Mouse (Mus musculus) myocyte (in vitro differentiated cells): ENCODE measurements around the gene Gm17324. TPM values are rescaled to one million over a fixed set of nuclear protein-coding genes. Genes with fewer than 3 reads are reported as not detected.

Experiments
- H3K27me3 ChIP-seq: one replicate; pipeline ENCODE4 v1.6.1; 2011; ENCODE audit not compliant: control insufficient read depth, insufficient read depth, insufficient read length
- H3K36me3 ChIP-seq: one replicate; pipeline ENCODE4 v1.6.1; 2011; ENCODE audit not compliant: control insufficient read depth, insufficient read depth
- H3K4me2 ChIP-seq: one replicate; pipeline ENCODE4 v1.6.1; 2011; ENCODE audit warnings: low read depth, control low read depth
- H3K4me3 ChIP-seq: one replicate; pipeline ENCODE4 v1.5.1; 2011; ENCODE audit warnings: mild to moderate bottlenecking, control low read depth, moderate library complexity
- H3K79me2 ChIP-seq: one replicate; pipeline ENCODE4 v1.6.1; 2011; ENCODE audit not compliant: control insufficient read depth, insufficient read depth
- H3ac ChIP-seq: one replicate; pipeline ENCODE4 v1.6.1; 2011; ENCODE audit not compliant: control insufficient read depth, insufficient read length
- CEBPB ChIP-seq: IDR thresholded peaks from 2 replicates; pipeline ENCODE4 v1.6.1; 2011; ENCODE audit warnings: mild to moderate bottlenecking, moderate library complexity; ENCODE audit not compliant: poor library complexity, insufficient read depth, severe bottlenecking
- E2F4 ChIP-seq: IDR thresholded peaks from one replicate; pipeline ENCODE4 v1.6.1; 2011; ENCODE audit warnings: mild to moderate bottlenecking, control low read depth, moderate library complexity; ENCODE audit not compliant: insufficient read depth
- MAX ChIP-seq: IDR thresholded peaks from one replicate; pipeline ENCODE4 v1.6.1; 2011; ENCODE audit warnings: low read depth, mild to moderate bottlenecking, control low read depth
- MYOD1 ChIP-seq, 3 experiments: IDR thresholded peaks; one replicate each; pipeline ENCODE4 v1.6.1; 2011; ENCODE audit warnings: control low read depth in 2 of 3, low read depth in 2 of 3, mild to moderate bottlenecking in 2 of 3, moderate library complexity in 1 of 3; ENCODE audit not compliant: insufficient read length in 2 of 3, control insufficient read depth in 1 of 3
- MYOG ChIP-seq, 3 experiments: IDR thresholded peaks; one replicate each; pipeline ENCODE4 v1.6.1; 2011; ENCODE audit warnings: control low read depth in 2 of 3, low read depth in 2 of 3, mild to moderate bottlenecking in 2 of 3; ENCODE audit not compliant: insufficient read length in 2 of 3, control insufficient read depth in 1 of 3, insufficient read depth in 1 of 3
- POLR2A ChIP-seq: IDR thresholded peaks from one replicate; pipeline ENCODE4 v1.6.1; 2011; ENCODE audit warnings: low read depth, mild to moderate bottlenecking, control low read depth, moderate library complexity; ENCODE audit not compliant: insufficient read length
- POLR2AphosphoS2 ChIP-seq: IDR thresholded peaks from one replicate; pipeline ENCODE4 v1.6.1; 2011; ENCODE audit warnings: low read depth, control low read depth; ENCODE audit not compliant: insufficient read length
- REST ChIP-seq: IDR thresholded peaks from one replicate; pipeline ENCODE4 v1.6.1; 2011; ENCODE audit warnings: mild to moderate bottlenecking, control low read depth, moderate library complexity; ENCODE audit not compliant: insufficient read depth, insufficient read length
- SRF ChIP-seq: IDR thresholded peaks from one replicate; pipeline ENCODE4 v1.6.1; 2011; ENCODE audit warnings: low read depth; ENCODE audit not compliant: control insufficient read depth, insufficient read length
- TCF12 ChIP-seq: IDR thresholded peaks from one replicate; pipeline ENCODE4 v1.6.1; 2011; ENCODE audit warnings: mild to moderate bottlenecking, control low read depth; ENCODE audit not compliant: poor library complexity, insufficient read depth, severe bottlenecking
- TCF3 ChIP-seq: IDR thresholded peaks from one replicate; pipeline ENCODE4 v1.6.1; 2011; ENCODE audit warnings: low read depth, control low read depth; ENCODE audit not compliant: insufficient read length
- USF1 ChIP-seq: IDR thresholded peaks from one replicate; pipeline ENCODE4 v1.6.1; 2011; ENCODE audit warnings: low read depth, mild to moderate bottlenecking, control low read depth, moderate library complexity
- polyA plus RNA-seq: library from polyadenylated mRNA; unstranded; fragments of >200 nt; fragmentation: generic; extraction: Trizol; gene quantifications from one replicate; pipeline ENCODE4 v1.2.1, GENCODE M21; 2012; ENCODE audit warnings: missing spikeins

Gm17324 gene
- polyA plus RNA-seq, 1 experiment, result 0.13 TPM

DNA sequence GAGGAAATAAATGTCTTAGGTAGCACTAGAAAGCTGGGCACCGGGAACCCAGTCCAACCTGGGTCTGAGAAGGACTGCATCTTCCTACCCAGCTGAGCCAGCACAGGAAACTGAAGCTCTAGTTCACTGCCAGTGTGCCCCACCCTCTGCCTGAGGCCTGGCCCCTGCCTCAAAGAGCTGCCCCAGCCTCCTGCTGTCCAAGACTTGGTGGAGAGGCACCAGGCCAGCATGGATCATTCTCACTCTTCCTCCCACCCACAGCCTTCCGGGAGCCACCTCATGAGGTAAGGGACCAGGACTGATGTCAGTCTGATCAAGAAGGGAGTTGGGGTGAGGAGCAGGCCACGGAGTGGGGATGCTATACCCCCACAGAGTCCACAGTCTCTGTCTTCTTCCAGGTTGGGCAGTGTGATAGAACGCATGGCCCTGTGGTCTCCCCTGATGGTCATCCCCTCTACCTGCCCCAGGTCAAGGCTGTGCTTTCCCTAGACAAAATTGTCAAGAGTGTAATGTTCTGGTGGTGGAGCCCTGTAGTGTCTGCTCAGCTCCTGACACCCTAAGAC, 19.6 kb downstream of the Gm17324 start:
- H3K79me2 ChIP-seq, result no peaks in the 10 kb centered on the region
- no peak overlapping the region for H3K4me2 ChIP-seq
- no peaks in the 10 kb centered on the region for H3K36me3 ChIP-seq
- no peak overlapping the region for H3K4me3 ChIP-seq
- no peaks in the 10 kb centered on the region for H3K27me3 ChIP-seq
- TF ChIP-seq CEBPB, result no peak
- no peak for TF ChIP-seq MYOD1 (IDR thresholded peaks at IDR 0.05; ENCODE audit: control insufficient read depth in 1 of 3, insufficient read length in 2 of 3, low read depth in 2 of 3)
- no peak for TF ChIP-seq SRF
- TF ChIP-seq TCF12, result no peak
- no peak for TF ChIP-seq MYOG (IDR thresholded peaks at IDR 0.05; ENCODE audit: control insufficient read depth in 1 of 3, insufficient read depth in 1 of 3, insufficient read length in 2 of 3, low read depth in 2 of 3)
- TF ChIP-seq USF1, result no peak
- TF ChIP-seq POLR2AphosphoS2, result no peak
- TF ChIP-seq POLR2A, result no peak
- TF ChIP-seq E2F4, result no peak
- no peak for TF ChIP-seq MAX
- TF ChIP-seq TCF3, result no peak
- no peak for TF ChIP-seq REST
- H3ac ChIP-seq, result no peak overlapping the region

DNA sequence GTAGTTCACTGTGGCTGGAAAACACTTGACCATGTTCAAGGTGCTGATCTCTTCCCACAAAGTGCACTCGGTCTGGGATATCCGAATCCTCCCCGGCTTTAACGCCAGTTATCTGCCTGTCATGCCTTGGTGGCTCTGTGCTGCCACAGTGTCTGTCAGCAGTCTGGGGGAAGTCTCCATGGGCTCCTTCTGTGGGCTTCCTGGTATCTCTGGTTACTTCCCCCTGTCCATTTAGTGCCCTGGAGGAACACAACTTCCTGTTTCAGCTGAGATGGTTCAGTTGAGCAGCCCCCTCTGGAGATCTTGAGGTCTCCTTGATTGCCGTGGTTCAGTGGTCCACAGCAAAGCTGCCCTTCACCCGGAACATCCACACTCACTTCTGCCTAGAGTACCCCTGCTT, 20.4 kb downstream of the Gm17324 start:
- Histone ChIP-seq H3K27me3 (no peaks in the 10 kb centered on the region), H3ac (no peak overlapping the region), H3K36me3 (no peaks in the 10 kb centered on the region), H3K79me2 (no peaks in the 10 kb centered on the region), H3K4me2 (no peak overlapping the region), H3K4me3 (no peak overlapping the region)
- TF ChIP-seq POLR2AphosphoS2, result no peak
- no peak for TF ChIP-seq E2F4
- no peak for TF ChIP-seq CEBPB
- no peak for TF ChIP-seq MYOD1 (IDR thresholded peaks at IDR 0.05; ENCODE audit: control insufficient read depth in 1 of 3, insufficient read length in 2 of 3, low read depth in 2 of 3)
- TF ChIP-seq SRF, result no peak
- TF ChIP-seq TCF3, result no peak
- no peak for TF ChIP-seq POLR2A
- no peak for TF ChIP-seq TCF12
- TF ChIP-seq MYOG (IDR thresholded peaks at IDR 0.05; ENCODE audit: control insufficient read depth in 1 of 3, insufficient read depth in 1 of 3, insufficient read length in 2 of 3, low read depth in 2 of 3), result no peak
- TF ChIP-seq MAX, result no peak
- TF ChIP-seq USF1, result no peak
- no peak for TF ChIP-seq REST

- Histone ChIP-seq H3K27me3 (no peaks in the 10 kb centered on the region), H3ac (no peak overlapping the region), H3K79me2 (no peaks in the 10 kb centered on the region), H3K4me3 (no peak overlapping the region), H3K36me3 (no peaks in the 10 kb centered on the region), H3K4me2 (no peak overlapping the region)
- TF ChIP-seq POLR2AphosphoS2 (no peak), USF1 (no peak)
These were observed 21.2 kb downstream of the Gm17324 start for GRCm38 (mm10) chr9:78427362-78427781.

DNA sequence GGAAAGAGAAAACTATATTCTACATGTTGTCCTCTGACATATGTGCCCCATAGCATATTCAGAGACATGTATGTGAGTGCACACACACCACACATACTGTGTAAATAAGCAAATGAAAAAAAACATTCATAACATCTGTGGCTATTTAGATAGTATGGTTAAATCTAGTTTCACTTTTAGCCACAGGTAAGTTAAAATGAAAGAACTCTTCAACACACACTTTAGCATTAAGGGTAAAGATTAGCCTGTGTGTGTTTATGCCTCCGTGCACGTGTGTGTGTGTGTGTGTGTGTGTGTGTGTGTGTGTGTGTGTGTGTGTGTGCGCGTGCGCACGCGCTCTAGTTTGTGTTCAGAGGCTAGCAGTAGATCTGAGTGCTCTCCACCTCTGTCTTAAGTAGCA, 47.0 kb downstream of the Gm17324 start:
- no peak for TF ChIP-seq TCF3
- no peak for TF ChIP-seq CEBPB
- TF ChIP-seq REST, result no peak
- no peak for TF ChIP-seq MAX
- no peak for TF ChIP-seq MYOG (IDR thresholded peaks at IDR 0.05; ENCODE audit: control insufficient read depth in 1 of 3, insufficient read depth in 1 of 3, insufficient read length in 2 of 3, low read depth in 2 of 3)
- no peak for TF ChIP-seq USF1
- no peak for TF ChIP-seq E2F4
- H3K4me3 ChIP-seq, result no peak overlapping the region
- H3ac ChIP-seq, result no peak overlapping the region
- H3K27me3 ChIP-seq, result no peaks in the 10 kb centered on the region
- no peaks in the 10 kb centered on the region for H3K36me3 ChIP-seq
- no peaks in the 10 kb centered on the region for H3K79me2 ChIP-seq
- H3K4me2 ChIP-seq, result no peak overlapping the region

GRCm38 (mm10) chr9:78400570-78400969, 48.0 kb downstream of the Gm17324 start:
- TF ChIP-seq POLR2A, result no peak
- no peak for TF ChIP-seq USF1
- no peak for TF ChIP-seq POLR2AphosphoS2
- no peak for TF ChIP-seq MAX
- TF ChIP-seq E2F4, result no peak
- no peak for TF ChIP-seq CEBPB
- no peak for TF ChIP-seq MYOD1 (IDR thresholded peaks at IDR 0.05; ENCODE audit: control insufficient read depth in 1 of 3, insufficient read length in 2 of 3, low read depth in 2 of 3)
- no peak for TF ChIP-seq TCF3
- TF ChIP-seq MYOG (IDR thresholded peaks at IDR 0.05; ENCODE audit: control insufficient read depth in 1 of 3, insufficient read depth in 1 of 3, insufficient read length in 2 of 3, low read depth in 2 of 3), result no peak
- TF ChIP-seq TCF12, result no peak
- TF ChIP-seq SRF, result no peak
- TF ChIP-seq REST, result no peak
- Histone ChIP-seq H3K4me3 (no peak overlapping the region), H3K4me2 (no peak overlapping the region), H3K27me3 (no peaks in the 10 kb centered on the region), H3ac (no peak overlapping the region), H3K79me2 (no peaks in the 10 kb centered on the region), H3K36me3 (no peaks in the 10 kb centered on the region)

Other genes starting within 250 kb of the Gm17324 start
- gene Gsta1, start 218.1 kb downstream of the Gm17324 start, polyA plus RNA-seq, result 0.61 TPM
- 0.07 TPM for gene Gm3776, start 191.7 kb downstream of the Gm17324 start, polyA plus RNA-seq
- gene Gm10639, start 158.9 kb downstream of the Gm17324 start, polyA plus RNA-seq, result 0.18 TPM
- gene Omt2a, start 134.0 kb downstream of the Gm17324 start, polyA plus RNA-seq, result not detected
- not detected for gene Omt2b, start 121.2 kb downstream of the Gm17324 start, polyA plus RNA-seq
- gene Gsta2, start 93.0 kb downstream of the Gm17324 start, polyA plus RNA-seq, result 0.20 TPM
- gene Dppa5a, start 80.6 kb downstream of the Gm17324 start, polyA plus RNA-seq, result not detected
- gene Ooep, start 70.1 kb downstream of the Gm17324 start, polyA plus RNA-seq, result 0.01 TPM
- gene Ddx43, start 53.0 kb downstream of the Gm17324 start, polyA plus RNA-seq, result not detected
- 0.56 TPM for gene Cgas, start 5.5 kb downstream of the Gm17324 start, polyA plus RNA-seq
- 10.8 TPM for gene Mto1, start 578 bp downstream of the Gm17324 start, polyA plus RNA-seq
- gene Eef1a1, start 40.4 kb upstream of the Gm17324 start, polyA plus RNA-seq, result 8,203 TPM
- gene Slc17a5, start 139.3 kb upstream of the Gm17324 start, polyA plus RNA-seq, result 4.7 TPM
- gene Cd109, start 166.8 kb upstream of the Gm17324 start, polyA plus RNA-seq, result 5.3 TPM